Mouse (Mus musculus): Measurements from ENCODE around the gene Gramd1c. TPM values are rescaled to one million over a fixed set of nuclear protein-coding genes. Genes with fewer than 3 reads are reported as not detected.

Gramd1c gene
- polyA plus RNA-seq, 1 experiment: 0.62 TPM

- WGBS: 82% methylated on average over 3 of the region's 3 CpGs
- H3K27me3 ChIP-seq (ENCODE audit: control insufficient read depth, insufficient read depth, low read length): no peaks in the 10 kb centered on the region
- TF ChIP-seq CTCF (IDR thresholded peaks at IDR 0.05; ENCODE audit: borderline replicate concordance, control insufficient read depth, extremely low read depth, insufficient read depth, low read length, poor library complexity): no peak
- no peak for TF ChIP-seq POLR2A (IDR thresholded peaks at IDR 0.05; ENCODE audit: control insufficient read depth, extremely low read depth, insufficient read depth, low read length, poor library complexity)
- H3K36me3 ChIP-seq (ENCODE audit: control insufficient read depth, insufficient read depth, low read length): no peaks in the 10 kb centered on the region
- H3K27ac ChIP-seq (ENCODE audit: control insufficient read depth, insufficient read depth, low read length): no peak overlapping the region
- no peaks in the 10 kb centered on the region for H3K4me1 ChIP-seq (replicated peaks; ENCODE audit: control insufficient read depth, insufficient read depth, low read length)
- H3K4me3 ChIP-seq (ENCODE audit: control insufficient read depth, insufficient read depth, low read length): no peak overlapping the region
- DNase-seq: no peak
Measured at GRCm38 (mm10) chr16:43935367-43935766, 127.8 kb downstream of the Gramd1c start.

- no peaks in the 10 kb centered on the region for H3K4me1 ChIP-seq (replicated peaks; ENCODE audit: control insufficient read depth, insufficient read depth, low read length)
- WGBS: 96% methylated on average over 8 of the region's 8 CpGs
- DNase-seq: no peak
- no peak overlapping the region for H3K4me3 ChIP-seq (ENCODE audit: control insufficient read depth, insufficient read depth, low read length)
- H3K27ac ChIP-seq (ENCODE audit: control insufficient read depth, insufficient read depth, low read length): no peak overlapping the region
- no peaks in the 10 kb centered on the region for H3K27me3 ChIP-seq (ENCODE audit: control insufficient read depth, insufficient read depth, low read length)
- H3K36me3 ChIP-seq (ENCODE audit: control insufficient read depth, insufficient read depth, low read length): no peaks in the 10 kb centered on the region
- TF ChIP-seq POLR2A (IDR thresholded peaks at IDR 0.05; ENCODE audit: control insufficient read depth, extremely low read depth, insufficient read depth, low read length, poor library complexity) (no peak), CTCF (IDR thresholded peaks at IDR 0.05; ENCODE audit: borderline replicate concordance, control insufficient read depth, extremely low read depth, insufficient read depth, low read length, poor library complexity) (no peak)
Measured at GRCm38 (mm10) chr16:43934856-43935255, 128.3 kb downstream of the Gramd1c start.

GRCm38 (mm10) chr16:43933041-43933440 is 130.1 kb downstream of the Gramd1c start:
- Histone ChIP-seq H3K36me3 (ENCODE audit: control insufficient read depth, insufficient read depth, low read length) (no peaks in the 10 kb centered on the region), H3K4me3 (ENCODE audit: control insufficient read depth, insufficient read depth, low read length) (no peak overlapping the region), H3K27me3 (ENCODE audit: control insufficient read depth, insufficient read depth, low read length) (no peaks in the 10 kb centered on the region), H3K27ac (ENCODE audit: control insufficient read depth, insufficient read depth, low read length) (no peak overlapping the region), H3K4me1 (replicated peaks; ENCODE audit: control insufficient read depth, insufficient read depth, low read length) (no peaks in the 10 kb centered on the region)
- WGBS: 94% methylated on average over 6 of the region's 6 CpGs
- DNase-seq: no peak
- TF ChIP-seq POLR2A (IDR thresholded peaks at IDR 0.05; ENCODE audit: control insufficient read depth, extremely low read depth, insufficient read depth, low read length, poor library complexity) (no peak), CTCF (IDR thresholded peaks at IDR 0.05; ENCODE audit: borderline replicate concordance, control insufficient read depth, extremely low read depth, insufficient read depth, low read length, poor library complexity) (no peak)

DNA sequence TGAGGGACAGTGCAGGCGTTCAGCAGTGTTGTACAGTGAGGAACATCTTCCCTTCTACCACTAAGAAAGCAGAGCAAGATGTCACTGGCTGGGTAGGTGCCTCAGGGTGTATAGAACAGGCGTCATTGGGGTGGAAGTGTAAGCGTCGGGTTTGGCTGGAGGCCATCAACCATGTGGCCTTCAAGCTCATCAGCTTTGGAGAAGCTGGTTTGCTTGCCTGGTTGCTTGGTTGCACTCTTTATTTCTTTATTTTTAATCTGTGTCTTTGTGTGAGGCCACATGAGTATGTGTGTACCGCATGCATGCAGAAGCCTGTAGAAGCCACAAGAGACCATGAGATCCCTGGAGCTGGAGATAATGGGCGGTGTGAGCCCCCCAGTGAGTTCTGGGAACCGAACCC is 130.8 kb downstream of the Gramd1c start:
- 92% methylated on average over 7 of the region's 7 CpGs for WGBS
- no peak for DNase-seq
- H3K27me3 ChIP-seq (ENCODE audit: control insufficient read depth, insufficient read depth, low read length): no peaks in the 10 kb centered on the region
- H3K4me1 ChIP-seq (replicated peaks; ENCODE audit: control insufficient read depth, insufficient read depth, low read length): no peaks in the 10 kb centered on the region
- no peak overlapping the region for H3K4me3 ChIP-seq (ENCODE audit: control insufficient read depth, insufficient read depth, low read length)
- H3K36me3 ChIP-seq (ENCODE audit: control insufficient read depth, insufficient read depth, low read length): no peaks in the 10 kb centered on the region
- TF ChIP-seq CTCF (IDR thresholded peaks at IDR 0.05; ENCODE audit: borderline replicate concordance, control insufficient read depth, extremely low read depth, insufficient read depth, low read length, poor library complexity): no peak
- no peak for TF ChIP-seq POLR2A (IDR thresholded peaks at IDR 0.05; ENCODE audit: control insufficient read depth, extremely low read depth, insufficient read depth, low read length, poor library complexity)
- no peak overlapping the region for H3K27ac ChIP-seq (ENCODE audit: control insufficient read depth, insufficient read depth, low read length)

GRCm38 (mm10) chr16:43931502-43931901 is 131.6 kb downstream of the Gramd1c start:
- WGBS: 95% methylated on average over 3 of the region's 3 CpGs
- Histone ChIP-seq H3K4me3 (ENCODE audit: control insufficient read depth, insufficient read depth, low read length) (no peak overlapping the region), H3K36me3 (ENCODE audit: control insufficient read depth, insufficient read depth, low read length) (no peaks in the 10 kb centered on the region), H3K27me3 (ENCODE audit: control insufficient read depth, insufficient read depth, low read length) (no peaks in the 10 kb centered on the region), H3K27ac (ENCODE audit: control insufficient read depth, insufficient read depth, low read length) (no peak overlapping the region), H3K4me1 (replicated peaks; ENCODE audit: control insufficient read depth, insufficient read depth, low read length) (no peaks in the 10 kb centered on the region)
- DNase-seq: no peak
- TF ChIP-seq CTCF (IDR thresholded peaks at IDR 0.05; ENCODE audit: borderline replicate concordance, control insufficient read depth, extremely low read depth, insufficient read depth, low read length, poor library complexity) (no peak), POLR2A (IDR thresholded peaks at IDR 0.05; ENCODE audit: control insufficient read depth, extremely low read depth, insufficient read depth, low read length, poor library complexity) (no peak)

- no peaks in the 10 kb centered on the region for H3K27me3 ChIP-seq (ENCODE audit: control insufficient read depth, insufficient read depth, low read length)
Measured at GRCm38 (mm10) chr16:43930577-43930976, 132.6 kb downstream of the Gramd1c start.

More at GRCm38 (mm10) chr16:43930577-43930976, 132.6 kb downstream of the Gramd1c start:
- no peak overlapping the region for H3K4me3 ChIP-seq (ENCODE audit: control insufficient read depth, insufficient read depth, low read length)
- no peak overlapping the region for H3K27ac ChIP-seq (ENCODE audit: control insufficient read depth, insufficient read depth, low read length)
- no peaks in the 10 kb centered on the region for H3K36me3 ChIP-seq (ENCODE audit: control insufficient read depth, insufficient read depth, low read length)
- DNase-seq: no peak
- TF ChIP-seq POLR2A (IDR thresholded peaks at IDR 0.05; ENCODE audit: control insufficient read depth, extremely low read depth, insufficient read depth, low read length, poor library complexity) (no peak), CTCF (IDR thresholded peaks at IDR 0.05; ENCODE audit: borderline replicate concordance, control insufficient read depth, extremely low read depth, insufficient read depth, low read length, poor library complexity) (no peak)
- H3K4me1 ChIP-seq (replicated peaks; ENCODE audit: control insufficient read depth, insufficient read depth, low read length): no peaks in the 10 kb centered on the region

Other genes with a start within 250 kb of the Gramd1c start
- gene Ccdc191, start 173.5 kb downstream of the Gramd1c start, polyA plus RNA-seq (2012; rRNA removed): 1.0 and 1.3 TPM in 2 replicates
- gene Qtrt2, start 136.5 kb downstream of the Gramd1c start, polyA plus RNA-seq (2012; rRNA removed): 21.3 and 25.7 TPM in 2 replicates
- 1.9 and 2.8 TPM in 2 replicates for gene Zdhhc23, start 83.6 kb downstream of the Gramd1c start, polyA plus RNA-seq (2012; rRNA removed)
- 17.2 and 18.4 TPM in 2 replicates for gene Atp6v1a, start 76.4 kb upstream of the Gramd1c start, polyA plus RNA-seq (2012; rRNA removed)
- 8.7 and 12.9 TPM in 2 replicates for gene Naa50, start 76.5 kb upstream of the Gramd1c start, polyA plus RNA-seq (2012; rRNA removed)
- gene Usf3, start 109.9 kb upstream of the Gramd1c start, polyA plus RNA-seq (2012; rRNA removed): 12.7 and 13.6 TPM in 2 replicates